Mouse (Mus musculus) CH12.LX (cell line): Measurements from ENCODE around the gene Gstt4. TPM values are rescaled to one million over a fixed set of nuclear protein-coding genes. Genes with fewer than 3 reads are reported as not detected.

Experiments used
- DNase-seq: peaks from one replicate; pipeline ENCODE4 v3.0.0-alpha.2; 2013; ENCODE audit errors: extremely low read depth
- H3K27ac ChIP-seq: 2 replicates; pipeline ENCODE4 v1.5.1; 2012; ENCODE audit warnings: low read depth, mild to moderate bottlenecking, control low read depth, moderate library complexity; ENCODE audit not compliant: insufficient read depth
- H3K27me3 ChIP-seq: replicated peaks from 2 replicates; pipeline ENCODE3; 2012; ENCODE audit warnings: inconsistent platforms
- H3K36me3 ChIP-seq, 2 experiments: replicated peaks in 1 of 2; 2 replicates each; pipeline versions ENCODE3 to v1.6.1; 2012; ENCODE audit warnings: inconsistent platforms in 1 of 2, low read length in 1 of 2, mild to moderate bottlenecking in 1 of 2, mixed read lengths in 1 of 2, moderate library complexity in 1 of 2; ENCODE audit not compliant: control insufficient read depth in 1 of 2, insufficient read depth in 1 of 2
- H3K4me1 ChIP-seq, 2 experiments: 2 replicates each; pipeline ENCODE4 v1.6.1; 2012; ENCODE audit warnings: inconsistent platforms in 1 of 2, moderate library complexity in 1 of 2; ENCODE audit not compliant: insufficient read depth in 2 of 2, control insufficient read depth in 1 of 2
- H3K4me2 ChIP-seq: 2 replicates; pipeline ENCODE4 v1.6.1; 2012; ENCODE audit warnings: low read depth, mild to moderate bottlenecking, control low read depth; ENCODE audit not compliant: poor library complexity, insufficient read depth, severe bottlenecking
- H3K4me3 ChIP-seq, 3 experiments: fragments of 150-350 bp in 1 of 3; sonication (generic) in 1 of 3; replicated peaks in 1 of 3; 2 replicates each; pipeline versions ENCODE3 to v1.5.1; 2011 to 2012; ENCODE audit warnings: low read depth in 2 of 3, low read length in 2 of 3, mild to moderate bottlenecking in 2 of 3, moderate library complexity in 2 of 3, control low read depth in 1 of 3, improper control_type of control experiment in 1 of 3, inconsistent platforms in 1 of 3, mixed read lengths in 1 of 3; ENCODE audit not compliant: poor library complexity in 1 of 3
- H3K79me2 ChIP-seq: replicated peaks from 2 replicates; pipeline ENCODE4 v1.6.1; 2012; ENCODE audit warnings: mild to moderate bottlenecking, moderate library complexity; ENCODE audit not compliant: control insufficient read depth, poor library complexity, insufficient read depth, severe bottlenecking; ENCODE audit errors: extremely low read depth
- H3K9ac ChIP-seq: 2 replicates; pipeline ENCODE4 v1.6.1; 2012; ENCODE audit warnings: low read depth, mild to moderate bottlenecking, control low read depth, moderate library complexity; ENCODE audit not compliant: insufficient read depth
- H3K9me3 ChIP-seq: replicated peaks from 2 replicates; pipeline ENCODE3; 2012; ENCODE audit warnings: low read length, inconsistent platforms, mixed read lengths
- BHLHE40 ChIP-seq: IDR thresholded peaks from 2 replicates; pipeline ENCODE4 v1.6.1; 2011; ENCODE audit warnings: mild to moderate bottlenecking, low read depth, low read length, improper control_type of control experiment
- CHD1 ChIP-seq: IDR thresholded peaks from 2 replicates; pipeline ENCODE4 v1.6.1; 2012; ENCODE audit warnings: low read depth, low read length, improper control_type of control experiment, inconsistent platforms
- CHD2 ChIP-seq: IDR thresholded peaks from 2 replicates; pipeline ENCODE4 v1.6.1; 2011; ENCODE audit warnings: low read length, improper control_type of control experiment
- CTCF ChIP-seq, 2 experiments: IDR thresholded peaks in 1 of 2; conservative IDR thresholded peaks in 1 of 2; 2 replicates each; pipeline ENCODE4 v1.5.1; 2011 to 2012; ENCODE audit warnings: low read depth in 2 of 2, low read length in 2 of 2, improper control_type of control experiment in 1 of 2, inconsistent platforms in 1 of 2, mild to moderate bottlenecking in 1 of 2, moderate library complexity in 1 of 2
- E2F4 ChIP-seq: IDR thresholded peaks from 2 replicates; pipeline ENCODE4 v1.6.1; 2011; ENCODE audit warnings: low read depth, low read length, improper control_type of control experiment; ENCODE audit not compliant: insufficient replicate concordance
- ELF1 ChIP-seq: IDR thresholded peaks from 2 replicates; pipeline ENCODE4 v1.6.1; 2014; ENCODE audit warnings: low read depth, mild to moderate bottlenecking, inconsistent platforms, low read length, improper control_type of control experiment
- HCFC1 ChIP-seq: IDR thresholded peaks from 2 replicates; pipeline ENCODE4 v1.6.1; 2012; ENCODE audit warnings: low read depth, mild to moderate bottlenecking, inconsistent platforms, low read length, improper control_type of control experiment
- IRF4 ChIP-seq: IDR thresholded peaks from 2 replicates; pipeline ENCODE4 v1.6.1; 2014; ENCODE audit warnings: low read depth, mild to moderate bottlenecking, inconsistent platforms, low read length, improper control_type of control experiment
- MAZ ChIP-seq: IDR thresholded peaks from 2 replicates; pipeline ENCODE4 v1.6.1; 2012; ENCODE audit warnings: low read depth, mild to moderate bottlenecking, inconsistent platforms, low read length, improper control_type of control experiment, moderate library complexity
- MEF2A ChIP-seq: IDR thresholded peaks from 2 replicates; pipeline ENCODE4 v1.6.1; 2014; ENCODE audit warnings: low read depth, mild to moderate bottlenecking, inconsistent platforms, low read length, improper control_type of control experiment, borderline replicate concordance
- MXI1 ChIP-seq: IDR thresholded peaks from 2 replicates; pipeline ENCODE4 v1.6.1; 2011; ENCODE audit warnings: mild to moderate bottlenecking, low read depth, low read length, improper control_type of control experiment
- NELFE ChIP-seq: IDR thresholded peaks from 2 replicates; pipeline ENCODE4 v1.6.1; 2011; ENCODE audit warnings: low read depth, low read length, improper control_type of control experiment
- NRF1 ChIP-seq: IDR thresholded peaks from 2 replicates; pipeline ENCODE4 v1.6.1; 2014; ENCODE audit warnings: low read depth, mild to moderate bottlenecking, inconsistent platforms, low read length, improper control_type of control experiment, moderate library complexity
- PAX5 ChIP-seq: IDR thresholded peaks from 2 replicates; pipeline ENCODE4 v1.6.1; 2012; ENCODE audit warnings: low read length, inconsistent platforms, mixed read lengths
- POLR2A ChIP-seq: IDR thresholded peaks from 2 replicates; pipeline ENCODE4 v1.6.1; 2011; ENCODE audit warnings: low read depth, mild to moderate bottlenecking, improper control_type of control experiment, low read length
- POLR2AphosphoS2 ChIP-seq: IDR thresholded peaks from 2 replicates; pipeline ENCODE4 v1.6.1; 2011; ENCODE audit warnings: low read depth, low read length, improper control_type of control experiment
- RAD21 ChIP-seq: IDR thresholded peaks from 2 replicates; pipeline ENCODE4 v1.6.1; 2011; ENCODE audit warnings: low read depth, mild to moderate bottlenecking, low read length, improper control_type of control experiment, moderate library complexity
- RCOR1 ChIP-seq: conservative IDR thresholded peaks from 2 replicates; pipeline ENCODE4 v1.6.1; 2012; ENCODE audit warnings: low read depth, mild to moderate bottlenecking, inconsistent platforms, low read length, improper control_type of control experiment
- SIN3A ChIP-seq: IDR thresholded peaks from 2 replicates; pipeline ENCODE4 v1.6.1; 2012; ENCODE audit warnings: low read length, improper control_type of control experiment, inconsistent platforms
- SMC3 ChIP-seq: IDR thresholded peaks from 2 replicates; pipeline ENCODE4 v1.6.1; 2011; ENCODE audit warnings: low read depth, low read length, improper control_type of control experiment
- TBP ChIP-seq: conservative IDR thresholded peaks from 2 replicates; pipeline ENCODE4 v1.6.1; 2011; ENCODE audit warnings: low read depth, low read length, improper control_type of control experiment
- TCF12 ChIP-seq: IDR thresholded peaks from 2 replicates; pipeline ENCODE4 v1.6.1; 2014; ENCODE audit warnings: low read depth, mild to moderate bottlenecking, inconsistent platforms, low read length, improper control_type of control experiment
- UBTF ChIP-seq: IDR thresholded peaks from 2 replicates; pipeline ENCODE4 v1.6.1; 2012; ENCODE audit warnings: low read depth, mild to moderate bottlenecking, inconsistent platforms, low read length, improper control_type of control experiment, moderate library complexity
- ZC3H11A ChIP-seq: IDR thresholded peaks from 2 replicates; pipeline ENCODE4 v1.6.1; 2012; ENCODE audit warnings: low read depth, mild to moderate bottlenecking, inconsistent platforms, low read length, improper control_type of control experiment
- ZKSCAN1 ChIP-seq: IDR thresholded peaks from 2 replicates; pipeline ENCODE4 v1.6.1; 2012; ENCODE audit warnings: low read depth, inconsistent platforms, low read length, improper control_type of control experiment, borderline replicate concordance
- ZMIZ1 ChIP-seq: IDR thresholded peaks from 2 replicates; pipeline ENCODE4 v1.6.1; 2012; ENCODE audit warnings: low read depth, mild to moderate bottlenecking, inconsistent platforms, low read length, improper control_type of control experiment
- ZNF384 ChIP-seq: IDR thresholded peaks from 2 replicates; pipeline ENCODE4 v1.6.1; 2012; ENCODE audit warnings: low read depth, low read length, improper control_type of control experiment, inconsistent platforms
- dilution Hi-C: fragments of 300-500 bp; cut with MboI; formaldehyde crosslinking; loops from 2 replicates; pipeline ENCODE4 v1.14.3; 2020; ENCODE audit warnings: low sequenced_read_pairs; ENCODE audit not compliant: extremely low pct_unique_long_range_greater_than_20kb, extremely low pct_ligation_motif_present
- in situ Hi-C: fragments of 300-500 bp; cut with MboI; formaldehyde crosslinking; loops from 3 replicates; pipeline ENCODE4 v1.14.3; 2019; ENCODE audit warnings: low sequenced_read_pairs, low pct_ligation_motif_present, low pct_unique_long_range_greater_than_20kb, mixed read lengths
- polyA plus RNA-seq: library from polyadenylated mRNA; unstranded; fragments of >175 nt; gene quantifications from 2 replicates; pipeline ENCODE4 v1.2.1, GENCODE M21; 2012; ENCODE audit warnings: low read depth; ENCODE audit not compliant: insufficient read length
- total RNA-seq, 2 experiments: library from RNA; depleted of rRNA; stranded (reverse); fragments of 300-350 nt in 1 of 2; fragments of >200 nt in 1 of 2; gene quantifications; 2 replicates each; pipeline ENCODE4 v1.2.3; 2012 to 2014

Gstt4 gene
- total and polyA plus RNA-seq, 3 experiments: 0.21 to 0.80 (median 0.42) TPM

DNA sequence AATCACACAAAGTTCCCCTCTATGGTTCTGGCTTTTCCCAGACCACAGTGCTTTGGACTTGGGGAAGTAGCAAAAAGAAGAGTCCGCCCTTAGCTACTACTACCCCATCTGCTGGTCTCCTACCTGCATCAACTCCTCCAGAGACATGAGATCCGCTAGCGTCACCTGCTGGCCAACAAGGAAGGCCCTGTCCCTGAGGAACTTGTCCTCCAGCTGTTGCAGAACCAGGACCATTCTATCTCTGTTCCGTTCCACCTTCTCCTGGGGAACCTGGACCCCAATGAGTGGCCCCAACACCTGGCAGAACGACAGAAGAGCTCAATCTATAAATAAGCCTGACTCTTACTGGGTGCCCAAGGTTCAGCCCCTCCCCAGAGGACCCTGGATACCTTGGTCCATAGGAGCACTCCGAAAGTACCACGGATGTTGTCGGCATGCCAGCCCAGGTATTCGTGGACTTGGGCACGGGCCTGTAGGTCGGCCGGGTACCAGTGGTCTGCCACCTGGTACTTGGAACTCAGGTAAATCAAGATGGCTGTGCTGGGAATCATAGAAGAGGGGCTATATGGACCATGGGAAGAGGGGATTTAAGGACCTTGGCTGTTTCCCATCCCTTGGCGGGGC is 10.0 kb upstream of the Gstt4 start:
- peaks cover 3 to 35% of the 10 kb centered on the region in 2 experiments; a peak in 2 of 4 replicates for H3K4me1 ChIP-seq
- no peaks in the 10 kb centered on the region for H3K79me2 ChIP-seq
- dilution Hi-C loops (no loop called here), in situ Hi-C loops (loop anchor here (10.0 kb wide), 1 partner anchor 248 kb away; the partner anchor contains the start of gene Ggt5)
- TF ChIP-seq SMC3: peak; percentile 99
- peak; percentile 82 for TF ChIP-seq ZC3H11A
- TF ChIP-seq HCFC1: 0 out of 2 replicates have a peak, but pooled peaks have one; percentile 26
- peak; percentile 58; the same call in 1 of the 2 replicates for TF ChIP-seq TCF12
- TF ChIP-seq BHLHE40: no peak
- TF ChIP-seq CHD2: no peak
- TF ChIP-seq MAZ: 0 out of 2 replicates have a peak, but pooled peaks have one; percentile 31
- TF ChIP-seq ZKSCAN1: no peak
- peak; percentile 67; the same call in 1 of the 2 replicates for TF ChIP-seq IRF4
- TF ChIP-seq ZMIZ1: no peak
- no peak for TF ChIP-seq E2F4
- TF ChIP-seq CHD1: no peak
- peak; percentile 81; the same call in 1 of the 2 replicates for TF ChIP-seq SIN3A
- no peak for TF ChIP-seq POLR2AphosphoS2
- peak; percentile 93 for TF ChIP-seq RAD21
- no peak for TF ChIP-seq TBP
- peak; percentile 88 to 100 for TF ChIP-seq CTCF (conservative IDR thresholded peaks at IDR 0.05 in 1 of 2, IDR thresholded peaks at IDR 0.05 in 1 of 2; ENCODE audit: low read depth in 2 of 2, low read length in 2 of 2)
- TF ChIP-seq MXI1: no peak
- TF ChIP-seq NRF1: 0 out of 2 replicates have a peak, but pooled peaks have one; percentile 9
- peak; percentile 49 for TF ChIP-seq POLR2A
- 0 out of 2 replicates have a peak, but pooled peaks have one; percentile 29 for TF ChIP-seq UBTF
- TF ChIP-seq ZNF384: no peak
- peak; percentile 74; the same call in 1 of the 2 replicates for TF ChIP-seq NELFE
- peak; percentile 28; the same call in 1 of the 2 replicates for TF ChIP-seq ELF1
- no peak for TF ChIP-seq PAX5
- TF ChIP-seq RCOR1: no peak
- TF ChIP-seq MEF2A: peak; percentile 69; the same call in 1 of the 2 replicates
- H3K9ac ChIP-seq: peak overlapping the region; percentile 83
- H3K4me2 ChIP-seq: peak overlapping the region; percentile 86
- no peaks in the 10 kb centered on the region for H3K27me3 ChIP-seq
- peak overlapping the region; percentile 54 for H3K27ac ChIP-seq
- peak overlapping the region; percentile 50 to 73 (median 61) for H3K4me3 ChIP-seq
- peaks cover 0 to 9% of the 10 kb centered on the region in 2 experiments for H3K36me3 ChIP-seq
- peak; percentile 93 for DNase-seq
- peaks cover 6% of the 10 kb centered on the region for H3K9me3 ChIP-seq
